Mouse (Mus musculus): ENCODE measurements around the gene Vti1a. TPM values are rescaled to one million over a fixed set of nuclear protein-coding genes. Genes with fewer than 3 reads are reported as not detected.

Vti1a gene
- polyA plus RNA-seq, 1 experiment from 2014 or later: 15.4 TPM

DNA sequence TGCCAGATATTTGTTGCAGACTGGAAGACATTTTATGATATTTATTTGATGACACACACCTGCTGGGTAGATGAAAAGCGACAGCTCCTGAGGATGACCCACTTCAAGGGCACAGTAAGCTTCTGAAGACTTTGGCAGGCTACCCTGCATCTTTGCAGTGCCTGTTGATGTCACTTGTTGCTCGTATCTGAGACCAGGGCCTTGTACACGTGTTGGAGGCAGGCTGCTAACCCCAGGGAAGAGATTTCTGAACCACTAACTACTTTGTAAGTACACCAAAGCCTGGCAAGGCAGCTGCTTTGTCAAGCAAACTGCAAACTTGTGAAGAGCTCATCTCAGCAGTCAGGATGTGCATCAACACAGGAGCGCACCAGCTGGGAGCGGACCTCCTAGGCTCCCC is 225.5 kb downstream of the Vti1a start:
- no peak for ATAC-seq (ENCODE audit: insufficient number of reproducible peaks, insufficient read depth, low FRiP score, low read depth)
- 75% methylated on average over 5 of the region's 5 CpGs for WGBS
- H3K27ac ChIP-seq (replicated peaks in 1 of 2; ENCODE audit: control insufficient read depth in 1 of 2, insufficient read depth in 1 of 2, low read depth in 2 of 2, low read length in 2 of 2): no peak overlapping the region

DNA sequence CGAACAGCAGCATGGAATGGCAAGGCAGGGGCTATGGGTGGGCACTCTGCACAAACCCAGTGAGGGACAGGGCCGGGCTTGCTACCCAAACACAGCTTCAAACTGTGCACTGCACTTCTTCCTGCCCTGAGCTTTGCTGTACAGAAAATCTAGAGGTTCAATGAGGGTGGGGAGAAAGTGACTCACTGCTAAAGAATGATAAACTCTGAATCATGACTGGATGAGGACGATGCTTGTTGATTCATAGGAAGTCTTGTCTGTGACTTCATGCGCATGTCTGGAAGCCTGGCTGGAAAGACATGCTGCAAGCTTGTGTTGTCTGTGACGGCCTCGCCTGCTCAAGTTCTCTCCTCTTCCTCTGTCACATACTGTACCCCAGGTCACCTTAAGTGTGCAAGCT is 226.4 kb downstream of the Vti1a start:
- no peak overlapping the region for H3K9ac ChIP-seq (ENCODE audit: low read length)
- WGBS: 35% methylated on average over 6 of the region's 6 CpGs
- no peak for ATAC-seq (ENCODE audit: insufficient number of reproducible peaks, insufficient read depth, low FRiP score, low read depth)
- no peak overlapping the region; a peak in 1 of 4 replicates for H3K27ac ChIP-seq (replicated peaks in 1 of 2; ENCODE audit: control insufficient read depth in 1 of 2, insufficient read depth in 1 of 2, low read depth in 2 of 2, low read length in 2 of 2)
- H3K27me3 ChIP-seq (ENCODE audit: control insufficient read depth, insufficient read depth, low read length): no peaks in the 10 kb centered on the region
- H3K4me2 ChIP-seq (ENCODE audit: low read length): no peak overlapping the region
- H3K4me1 ChIP-seq (ENCODE audit: control insufficient read depth in 2 of 2, insufficient read depth in 2 of 2, low read length in 2 of 2): peaks cover 10 to 12% of the 10 kb centered on the region in 2 experiments; a peak in 3 of 4 replicates
- no peak overlapping the region for H3K4me3 ChIP-seq (ENCODE audit: control insufficient read depth in 1 of 2, insufficient read depth in 1 of 2, low read depth in 1 of 2, low read length in 2 of 2)
- H3K36me3 ChIP-seq (ENCODE audit: control insufficient read depth, insufficient read depth, low read length): no peaks in the 10 kb centered on the region
- no peaks in the 10 kb centered on the region for H3K9me3 ChIP-seq (ENCODE audit: control insufficient read depth, low read length)

More for the DNA sequence above, 225.5 kb downstream of the Vti1a start:
- Histone ChIP-seq H3K36me3 (ENCODE audit: control insufficient read depth, insufficient read depth, low read length) (no peaks in the 10 kb centered on the region), H3K4me1 (ENCODE audit: control insufficient read depth in 2 of 2, insufficient read depth in 2 of 2, low read length in 2 of 2) (peaks cover 10 to 12% of the 10 kb centered on the region in 2 experiments; a peak in 3 of 4 replicates), H3K9me3 (ENCODE audit: control insufficient read depth, low read length) (no peaks in the 10 kb centered on the region), H3K4me2 (ENCODE audit: low read length) (no peak overlapping the region), H3K27me3 (ENCODE audit: control insufficient read depth, insufficient read depth, low read length) (no peaks in the 10 kb centered on the region), H3K4me3 (ENCODE audit: control insufficient read depth in 1 of 2, insufficient read depth in 1 of 2, low read depth in 1 of 2, low read length in 2 of 2) (no peak overlapping the region), H3K9ac (ENCODE audit: low read length) (no peak overlapping the region)

DNA sequence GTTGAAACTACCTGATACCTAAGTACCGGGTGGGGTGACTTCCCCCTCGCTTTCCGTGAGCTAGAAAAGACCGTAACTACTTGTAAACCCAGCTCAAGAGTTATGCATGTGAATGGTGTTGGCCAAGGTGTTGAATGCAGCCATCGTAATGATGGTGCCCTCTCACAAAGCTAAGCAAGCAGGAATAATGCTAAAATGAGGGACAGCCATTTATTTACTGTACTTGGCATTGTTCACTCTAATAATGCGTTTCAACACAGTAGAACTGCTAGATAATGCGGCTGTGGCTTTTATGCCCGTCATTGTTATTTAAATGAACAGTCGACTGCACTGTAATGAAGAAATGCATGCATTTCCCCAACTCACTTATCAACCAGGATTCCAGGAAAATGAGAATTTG is 227.1 kb downstream of the Vti1a start:
- Histone ChIP-seq H3K27ac (replicated peaks in 1 of 2; ENCODE audit: control insufficient read depth in 1 of 2, insufficient read depth in 1 of 2, low read depth in 2 of 2, low read length in 2 of 2) (no peak overlapping the region), H3K4me3 (ENCODE audit: control insufficient read depth in 1 of 2, insufficient read depth in 1 of 2, low read depth in 1 of 2, low read length in 2 of 2) (no peak overlapping the region), H3K27me3 (ENCODE audit: control insufficient read depth, insufficient read depth, low read length) (no peaks in the 10 kb centered on the region), H3K9ac (ENCODE audit: low read length) (no peak overlapping the region), H3K9me3 (ENCODE audit: control insufficient read depth, low read length) (no peaks in the 10 kb centered on the region), H3K4me1 (ENCODE audit: control insufficient read depth in 2 of 2, insufficient read depth in 2 of 2, low read length in 2 of 2) (peaks cover 12% of the 10 kb centered on the region in 2 experiments; a peak in 3 of 4 replicates), H3K4me2 (ENCODE audit: low read length) (no peak overlapping the region), H3K36me3 (ENCODE audit: control insufficient read depth, insufficient read depth, low read length) (no peaks in the 10 kb centered on the region)
- whole genome bisulfite sequencing: 82% methylated on average over 9 of the region's 9 CpGs
- no peak for ATAC-seq (ENCODE audit: insufficient number of reproducible peaks, insufficient read depth, low FRiP score, low read depth)

DNA sequence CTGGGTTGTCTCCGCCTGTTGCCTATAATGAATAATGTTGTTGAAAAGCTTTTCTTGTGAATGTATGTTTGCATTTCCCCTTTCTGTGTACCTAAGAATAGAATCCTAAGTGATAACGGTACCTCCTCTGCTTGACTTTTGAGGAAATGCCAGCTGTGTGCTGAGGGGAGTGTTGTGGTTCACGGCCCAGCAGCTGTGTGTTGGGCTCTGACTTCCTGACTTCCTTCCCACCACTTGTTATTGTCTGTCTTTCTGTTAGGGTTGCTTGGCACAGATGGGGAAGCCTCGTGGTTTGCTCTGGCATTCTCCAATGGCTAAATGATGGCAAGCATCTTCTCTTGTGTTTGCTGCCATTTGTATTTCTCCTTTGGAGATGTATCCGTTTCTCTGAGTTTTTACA is 228.4 kb downstream of the Vti1a start:
- no peak for ATAC-seq (ENCODE audit: insufficient number of reproducible peaks, insufficient read depth, low FRiP score, low read depth)
- no peaks in the 10 kb centered on the region for H3K36me3 ChIP-seq (ENCODE audit: control insufficient read depth, insufficient read depth, low read length)
- no peaks in the 10 kb centered on the region for H3K9me3 ChIP-seq (ENCODE audit: control insufficient read depth, low read length)
- H3K4me2 ChIP-seq (ENCODE audit: low read length): no peak overlapping the region
- no peaks in the 10 kb centered on the region for H3K27me3 ChIP-seq (ENCODE audit: control insufficient read depth, insufficient read depth, low read length)
- no peak overlapping the region for H3K27ac ChIP-seq (replicated peaks in 1 of 2; ENCODE audit: control insufficient read depth in 1 of 2, insufficient read depth in 1 of 2, low read depth in 2 of 2, low read length in 2 of 2)
- WGBS: 40% methylated on average over 5 of the region's 5 CpGs
- H3K4me3 ChIP-seq (ENCODE audit: control insufficient read depth in 1 of 2, insufficient read depth in 1 of 2, low read depth in 1 of 2, low read length in 2 of 2): no peak overlapping the region
- no peak overlapping the region for H3K9ac ChIP-seq (ENCODE audit: low read length)
- H3K4me1 ChIP-seq (ENCODE audit: control insufficient read depth in 2 of 2, insufficient read depth in 2 of 2, low read length in 2 of 2): peaks cover 17% of the 10 kb centered on the region in 2 experiments; a peak in 3 of 4 replicates

DNA sequence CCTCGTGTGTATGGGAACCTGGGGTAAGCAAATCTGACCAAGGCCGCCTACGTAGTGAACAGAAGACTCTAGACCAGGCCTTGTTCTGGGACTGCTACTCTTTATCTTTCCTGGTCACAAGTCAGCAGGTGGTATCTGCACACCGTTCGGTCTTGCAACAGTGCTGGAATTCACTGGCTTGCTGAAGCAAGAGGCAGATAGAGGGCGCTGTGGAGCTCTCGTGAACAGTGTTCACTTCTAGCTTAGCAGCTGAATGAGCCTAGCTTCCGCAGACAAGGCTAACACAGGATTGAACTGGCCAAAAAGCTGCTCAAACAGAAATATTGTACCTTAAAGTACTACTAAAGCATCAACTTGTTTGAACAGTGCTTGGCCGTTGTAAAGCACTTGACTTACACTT is 229.4 kb downstream of the Vti1a start:
- H3K36me3 ChIP-seq (ENCODE audit: control insufficient read depth, insufficient read depth, low read length): no peaks in the 10 kb centered on the region
- no peak overlapping the region for H3K4me3 ChIP-seq (ENCODE audit: control insufficient read depth in 1 of 2, insufficient read depth in 1 of 2, low read depth in 1 of 2, low read length in 2 of 2)
- no peak overlapping the region for H3K4me2 ChIP-seq (ENCODE audit: low read length)
- H3K9me3 ChIP-seq (ENCODE audit: control insufficient read depth, low read length): no peaks in the 10 kb centered on the region
- ATAC-seq (ENCODE audit: insufficient number of reproducible peaks, insufficient read depth, low FRiP score, low read depth): no peak
- H3K27ac ChIP-seq (replicated peaks in 1 of 2; ENCODE audit: control insufficient read depth in 1 of 2, insufficient read depth in 1 of 2, low read depth in 2 of 2, low read length in 2 of 2): no peak overlapping the region
- H3K4me1 ChIP-seq (ENCODE audit: control insufficient read depth in 2 of 2, insufficient read depth in 2 of 2, low read length in 2 of 2): peaks cover 17% of the 10 kb centered on the region in 2 experiments; a peak in 3 of 4 replicates
- 40% methylated on average over 9 of the region's 9 CpGs for WGBS
- no peaks in the 10 kb centered on the region for H3K27me3 ChIP-seq (ENCODE audit: control insufficient read depth, insufficient read depth, low read length)
- no peak overlapping the region for H3K9ac ChIP-seq (ENCODE audit: low read length)

DNA sequence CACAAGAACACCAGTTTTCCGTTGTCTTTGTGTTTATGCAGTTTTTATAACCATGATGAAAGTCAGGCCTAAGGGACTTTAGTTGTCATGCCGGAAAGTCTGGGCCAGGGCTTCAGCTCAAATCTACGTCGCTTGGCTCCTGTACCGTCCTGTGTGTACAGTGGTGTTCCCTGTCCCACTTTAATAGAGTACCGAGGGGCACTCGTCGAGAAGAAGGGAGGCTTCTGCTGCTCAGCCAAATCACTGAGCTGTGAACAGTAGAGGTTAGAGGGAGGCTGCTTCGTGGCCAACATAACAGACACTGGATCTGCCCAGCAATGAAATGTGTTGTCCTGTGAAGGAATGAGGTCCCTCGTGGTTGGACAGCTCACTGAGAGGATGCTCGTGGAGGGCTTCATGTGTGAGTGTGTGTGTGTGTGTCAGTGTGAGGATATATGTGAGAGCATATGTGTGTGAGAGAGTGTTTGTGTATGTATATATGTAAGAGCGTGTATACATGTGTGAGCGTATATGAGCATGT is 230.0 kb downstream of the Vti1a start:
- H3K27me3 ChIP-seq (ENCODE audit: control insufficient read depth, insufficient read depth, low read length): no peaks in the 10 kb centered on the region
- no peak overlapping the region for H3K27ac ChIP-seq (replicated peaks in 1 of 2; ENCODE audit: control insufficient read depth in 1 of 2, insufficient read depth in 1 of 2, low read depth in 2 of 2, low read length in 2 of 2)
- H3K9me3 ChIP-seq (ENCODE audit: control insufficient read depth, low read length): no peaks in the 10 kb centered on the region
- no peak overlapping the region for H3K4me2 ChIP-seq (ENCODE audit: low read length)
- no peak overlapping the region for H3K4me3 ChIP-seq (ENCODE audit: control insufficient read depth in 1 of 2, insufficient read depth in 1 of 2, low read depth in 1 of 2, low read length in 2 of 2)
- H3K9ac ChIP-seq (ENCODE audit: low read length): no peak overlapping the region
- no peak for ATAC-seq (ENCODE audit: insufficient number of reproducible peaks, insufficient read depth, low FRiP score, low read depth)
- WGBS: 84% methylated on average over 13 of the region's 13 CpGs
- peaks cover 17 to 19% of the 10 kb centered on the region in 2 experiments for H3K4me1 ChIP-seq (ENCODE audit: control insufficient read depth in 2 of 2, insufficient read depth in 2 of 2, low read length in 2 of 2)
- no peaks in the 10 kb centered on the region for H3K36me3 ChIP-seq (ENCODE audit: control insufficient read depth, insufficient read depth, low read length)

DNA sequence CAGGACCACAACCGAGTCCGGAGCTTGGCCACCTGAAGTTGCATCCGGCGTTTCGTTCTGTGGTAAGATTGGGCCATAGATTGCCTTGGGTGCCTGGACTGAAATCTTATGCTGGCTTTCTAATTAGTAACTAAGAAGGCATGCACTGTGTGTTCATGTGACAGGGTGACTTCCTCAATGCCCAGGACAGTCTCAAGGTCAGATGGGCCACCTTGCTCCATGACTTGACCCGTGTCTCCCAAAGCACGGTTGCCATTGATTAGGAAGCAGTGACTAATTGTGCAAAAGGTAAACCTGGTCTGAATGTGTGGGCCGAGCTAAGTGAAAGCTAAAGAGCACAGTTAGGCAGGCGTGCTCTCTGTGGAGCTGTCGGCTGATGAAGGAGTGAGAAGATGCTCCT is 232.1 kb downstream of the Vti1a start:
- no peak for ATAC-seq (ENCODE audit: insufficient number of reproducible peaks, insufficient read depth, low FRiP score, low read depth)
- H3K9me3 ChIP-seq (ENCODE audit: control insufficient read depth, low read length): no peaks in the 10 kb centered on the region
- H3K36me3 ChIP-seq (ENCODE audit: control insufficient read depth, insufficient read depth, low read length): no peaks in the 10 kb centered on the region
- no peak overlapping the region for H3K4me3 ChIP-seq (ENCODE audit: control insufficient read depth in 1 of 2, insufficient read depth in 1 of 2, low read depth in 1 of 2, low read length in 2 of 2)
- H3K9ac ChIP-seq (ENCODE audit: low read length): no peak overlapping the region
- H3K4me1 ChIP-seq (ENCODE audit: control insufficient read depth in 2 of 2, insufficient read depth in 2 of 2, low read length in 2 of 2): peaks cover 21 to 24% of the 10 kb centered on the region in 2 experiments
- 81% methylated on average over 10 of the region's 10 CpGs for WGBS
- no peaks in the 10 kb centered on the region for H3K27me3 ChIP-seq (ENCODE audit: control insufficient read depth, insufficient read depth, low read length)
- no peak overlapping the region for H3K27ac ChIP-seq (replicated peaks in 1 of 2; ENCODE audit: control insufficient read depth in 1 of 2, insufficient read depth in 1 of 2, low read depth in 2 of 2, low read length in 2 of 2)
- H3K4me2 ChIP-seq (ENCODE audit: low read length): no peak overlapping the region

DNA sequence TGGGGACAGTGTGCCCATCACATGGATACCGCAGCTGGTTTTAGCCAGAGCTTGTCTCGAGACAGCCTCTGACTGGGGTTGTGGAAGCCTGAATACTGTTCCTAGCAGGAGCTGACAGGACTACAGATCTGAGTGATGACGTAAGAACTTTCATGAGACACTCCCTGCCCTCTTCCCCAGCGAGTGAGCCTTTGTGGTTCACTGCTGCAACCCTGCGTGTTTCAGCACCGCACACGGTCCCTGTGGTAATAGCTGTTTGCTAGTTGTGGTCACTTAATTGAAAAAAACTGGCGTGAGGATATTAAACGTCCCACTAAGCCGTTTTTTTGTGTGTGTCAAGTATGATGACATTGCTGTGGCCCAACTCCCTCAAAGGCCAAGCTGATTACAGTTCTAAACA is 232.6 kb downstream of the Vti1a start:
- Histone ChIP-seq H3K4me1 (ENCODE audit: control insufficient read depth in 2 of 2, insufficient read depth in 2 of 2, low read length in 2 of 2) (peaks cover 21 to 23% of the 10 kb centered on the region in 2 experiments), H3K9me3 (ENCODE audit: control insufficient read depth, low read length) (no peaks in the 10 kb centered on the region), H3K9ac (ENCODE audit: low read length) (no peak overlapping the region), H3K27me3 (ENCODE audit: control insufficient read depth, insufficient read depth, low read length) (no peaks in the 10 kb centered on the region), H3K27ac (replicated peaks in 1 of 2; ENCODE audit: control insufficient read depth in 1 of 2, insufficient read depth in 1 of 2, low read depth in 2 of 2, low read length in 2 of 2) (no peak overlapping the region), H3K4me3 (ENCODE audit: control insufficient read depth in 1 of 2, insufficient read depth in 1 of 2, low read depth in 1 of 2, low read length in 2 of 2) (no peak overlapping the region), H3K4me2 (ENCODE audit: low read length) (no peak overlapping the region), H3K36me3 (ENCODE audit: control insufficient read depth, insufficient read depth, low read length) (no peaks in the 10 kb centered on the region)
- 48% methylated on average over 10 of the region's 10 CpGs for WGBS
- ATAC-seq (ENCODE audit: insufficient number of reproducible peaks, insufficient read depth, low FRiP score, low read depth): no peak
